Mouse (Mus musculus) midbrain, postnatal 0 days (tissue): ENCODE results near the gene Ceacam19. TPM values are rescaled to one million over a fixed set of nuclear protein-coding genes. Genes with fewer than 3 reads are reported as not detected.

Experiments
- ATAC-seq: fragments of 200-750 bp; cut with Nextera tagmentation; 2 replicates; pipeline ENCODE4 v1.8.0; 2017; ENCODE audit warnings: moderate number of reproducible peaks, mild to moderate bottlenecking, moderate TSS enrichment, moderate library complexity; ENCODE audit not compliant: low FRiP score
- DNase-seq: peaks from one replicate; pipeline ENCODE4 v3.0.0-alpha.2; 2015; ENCODE audit warnings: low spot score
- H3K27ac ChIP-seq: fragments of 300-500 bp; sonication (generic); 2 replicates; pipeline ENCODE4 v1.5.1; 2014; ENCODE audit warnings: low read depth, mild to moderate bottlenecking, low read length, mixed read lengths
- H3K27me3 ChIP-seq: fragments of 300-500 bp; sonication (generic); 2 replicates; pipeline ENCODE4 v1.6.1; 2014; ENCODE audit warnings: low read length, control low read depth, mixed read lengths; ENCODE audit not compliant: insufficient read depth
- H3K36me3 ChIP-seq: fragments of 300-500 bp; sonication (generic); 2 replicates; pipeline ENCODE4 v1.6.1; 2014; ENCODE audit warnings: low read length, control low read depth, mixed read lengths; ENCODE audit not compliant: insufficient read depth
- H3K4me1 ChIP-seq: fragments of 300-500 bp; sonication (generic); 2 replicates; pipeline ENCODE4 v1.6.1; 2014; ENCODE audit warnings: mild to moderate bottlenecking, control low read depth, antibody characterized with exemption, low read length, mixed read lengths; ENCODE audit not compliant: insufficient read depth
- H3K4me2 ChIP-seq: fragments of 300-500 bp; sonication (generic); 2 replicates; pipeline ENCODE4 v1.6.1; 2014; ENCODE audit warnings: low read depth, mild to moderate bottlenecking, low read length, mixed read lengths; ENCODE audit not compliant: poor library complexity, severe bottlenecking
- H3K4me3 ChIP-seq: fragments of 300-500 bp; sonication (generic); 2 replicates; pipeline ENCODE4 v1.5.1; 2014; ENCODE audit warnings: low read depth, mild to moderate bottlenecking, low read length, moderate library complexity
- H3K9ac ChIP-seq: fragments of 300-500 bp; sonication (generic); replicated peaks from 2 replicates; pipeline ENCODE4 v1.6.1; 2014; ENCODE audit warnings: mild to moderate bottlenecking, low read length, moderate library complexity, mixed read lengths; ENCODE audit not compliant: poor library complexity, severe bottlenecking
- H3K9me3 ChIP-seq: fragments of 300-500 bp; sonication (generic); 2 replicates; pipeline ENCODE4 v1.6.1; 2016; ENCODE audit warnings: low read length, control low read depth
- CTCF ChIP-seq: IDR thresholded peaks from 2 replicates; pipeline ENCODE4 v1.5.1; 2016; ENCODE audit warnings: antibody characterized with exemption, mild to moderate bottlenecking
- WGBS: fragments of 180-500 bp; shearing (Covaris S2); extraction: QIAGEN DNeasy Blood & Tissue Kit; methylation state at CpG from one replicate; pipeline ENCODE4 v1.1.7; 2014; 5-methylcytosine and 5-hydroxymethylcytosine counted together
- polyA plus RNA-seq: library from polyadenylated mRNA; unstranded; fragments of >200 nt; fragmentation: Nextera tagmentation; extraction: Ambion mirVana; gene quantifications from 2 replicates; pipeline ENCODE4 v1.2.1, GENCODE M21; 2015
- total RNA-seq: library from RNA; depleted of rRNA; stranded (reverse); fragments of >200 nt; gene quantifications from 2 replicates; pipeline ENCODE4 v1.2.3, GENCODE M21; 2014

Ceacam19 gene
- total and polyA plus RNA-seq, 2 experiments from 2014 or later, result 0.38 TPM; not detected in 1

GRCm38 (mm10) chr7:19844521-19845171 is 43.1 kb downstream of the Ceacam19 start:
- Histone ChIP-seq H3K4me2 (no peak overlapping the region), H3K36me3 (no peaks in the 10 kb centered on the region), H3K4me3 (no peak overlapping the region), H3K4me1 (no peaks in the 10 kb centered on the region), H3K9ac (no peak overlapping the region), H3K27me3 (peaks cover 17% of the 10 kb centered on the region), H3K9me3 (no peaks in the 10 kb centered on the region), H3K27ac (no peak overlapping the region)
- no peak for ATAC-seq
- no peak for TF ChIP-seq CTCF
- WGBS, result 58% methylated on average over 15 of the region's 15 CpGs
- no peak for DNase-seq

- no peak overlapping the region for H3K4me3 ChIP-seq
- ATAC-seq, result peak; percentile 76; the same call in 1 of the 2 replicates
- H3K4me1 ChIP-seq, result no peaks in the 10 kb centered on the region
- 7% methylated on average over 11 of the region's 11 CpGs for WGBS
- DNase-seq, result peak; percentile 58
- peak; percentile 84 for TF ChIP-seq CTCF
- no peaks in the 10 kb centered on the region for H3K9me3 ChIP-seq
- H3K4me2 ChIP-seq, result no peak overlapping the region
- no peaks in the 10 kb centered on the region for H3K36me3 ChIP-seq
- H3K27ac ChIP-seq, result no peak overlapping the region
- no peak overlapping the region for H3K9ac ChIP-seq
- H3K27me3 ChIP-seq, result peaks cover 17% of the 10 kb centered on the region
These were observed 44.2 kb downstream of the Ceacam19 start for GRCm38 (mm10) chr7:19843561-19843960.

GRCm38 (mm10) chr7:19842885-19843504 is 44.8 kb downstream of the Ceacam19 start:
- no peak overlapping the region for H3K9ac ChIP-seq
- no peaks in the 10 kb centered on the region for H3K4me1 ChIP-seq
- 30% methylated on average over 19 of the region's 19 CpGs for WGBS
- no peaks in the 10 kb centered on the region for H3K9me3 ChIP-seq
- H3K36me3 ChIP-seq, result no peaks in the 10 kb centered on the region
- DNase-seq (no peak), ATAC-seq (no peak)
- TF ChIP-seq CTCF, result no peak
- no peak overlapping the region for H3K27ac ChIP-seq
- no peak overlapping the region for H3K4me3 ChIP-seq
- peaks cover 17% of the 10 kb centered on the region for H3K27me3 ChIP-seq
- no peak overlapping the region for H3K4me2 ChIP-seq

GRCm38 (mm10) chr7:19841686-19842413 is 45.9 kb downstream of the Ceacam19 start:
- WGBS, result 86% methylated on average over 21 of the region's 21 CpGs
- no peaks in the 10 kb centered on the region for H3K36me3 ChIP-seq
- no peak for ATAC-seq

GRCm38 (mm10) chr7:19840936-19841335 is 46.8 kb downstream of the Ceacam19 start:
- TF ChIP-seq CTCF, result no peak
- DNase-seq (no peak), ATAC-seq (no peak)
- H3K27ac ChIP-seq, result no peak overlapping the region
- no peaks in the 10 kb centered on the region for H3K4me1 ChIP-seq
- H3K36me3 ChIP-seq, result no peaks in the 10 kb centered on the region
- WGBS, result 91% methylated on average over 3 of the region's 3 CpGs
- H3K4me2 ChIP-seq, result no peak overlapping the region
- no peaks in the 10 kb centered on the region for H3K9me3 ChIP-seq
- H3K4me3 ChIP-seq, result no peak overlapping the region
- peaks cover 13% of the 10 kb centered on the region; the same call in 1 of the 2 replicates for H3K27me3 ChIP-seq
- H3K9ac ChIP-seq, result no peak overlapping the region

More at GRCm38 (mm10) chr7:19841686-19842413, 45.9 kb downstream of the Ceacam19 start:
- Histone ChIP-seq H3K4me2 (no peak overlapping the region), H3K4me1 (no peaks in the 10 kb centered on the region), H3K9me3 (no peaks in the 10 kb centered on the region), H3K4me3 (no peak overlapping the region), H3K27ac (no peak overlapping the region), H3K9ac (no peak overlapping the region), H3K27me3 (peaks cover 14% of the 10 kb centered on the region)
- no peak for DNase-seq
- TF ChIP-seq CTCF, result no peak

- no peak overlapping the region for H3K27ac ChIP-seq
- no peak overlapping the region for H3K9ac ChIP-seq
- ATAC-seq, result no peak
- H3K4me1 ChIP-seq, result no peaks in the 10 kb centered on the region
- no peaks in the 10 kb centered on the region for H3K9me3 ChIP-seq
- no peak overlapping the region for H3K4me2 ChIP-seq
- H3K36me3 ChIP-seq, result no peaks in the 10 kb centered on the region
- peaks cover 13% of the 10 kb centered on the region; the same call in 1 of the 2 replicates for H3K27me3 ChIP-seq
- no peak for TF ChIP-seq CTCF
- DNase-seq, result no peak
- no peak overlapping the region for H3K4me3 ChIP-seq
- WGBS, result 85% methylated on average over 4 of the region's 4 CpGs
These were observed 47.4 kb downstream of the Ceacam19 start for GRCm38 (mm10) chr7:19840371-19840770.
